ENCODE assay signal across 9 mouse cellular contexts in genomic region chr6:83134951-83135513, GRCm38 (mm10). TPM values are rescaled to one million over a fixed set of nuclear protein-coding genes. Genes with fewer than 3 reads are reported as not detected.
DNase-seq lines count a peak whose midpoint lies in the region; ATAC-seq and TF ChIP-seq lines count a peak whose summit lies in the region.
"Had no signal": no experiment of that assay in that cellular context is flagged by ENCODE, and none has a peak within 500 bp of the region (broad histone marks: within the 10 kb centered on the region; RNA-seq: fewer than 3 reads in every experiment).

TSS of gene Rtkn (plus strand) at chr6:83135463.

- H3K9ac ChIP-seq in neural tube, embryonic 13.5 days = peak within 1 kb of the TSS; percentile 83

- H3K4me3 ChIP-seq in layer of hippocampus, adult 2 months = peak within 1 kb of the TSS; percentile 41
- H3K4me3 ChIP-seq in embryonic facial prominence, embryonic 10.5 days = peak within 1 kb of the TSS; percentile 80
- H3K4me3 ChIP-seq in neural tube, embryonic 13.5 days = peak within 1 kb of the TSS; percentile 44

- no peaks in the 10 kb centered on the region for H3K9me3 ChIP-seq in embryonic facial prominence, embryonic 10.5 days
- H3K9me3 ChIP-seq in neural tube, embryonic 13.5 days = no peaks in the 10 kb centered on the region

- ATAC-seq in neural tube, embryonic 13.5 days (ENCODE audit: low read depth) = no peak

- peaks cover 7% of the 10 kb centered on the region for H3K36me3 ChIP-seq in embryonic facial prominence, embryonic 10.5 days (replicated peaks)
- no peaks in the 10 kb centered on the region for H3K36me3 ChIP-seq in neural tube, embryonic 13.5 days

- peak within 1 kb of the TSS; percentile 73; the same call in 1 of the 2 replicates for H3K27ac ChIP-seq in layer of hippocampus, adult 2 months
- peak within 1 kb of the TSS; percentile 100 for H3K27ac ChIP-seq in embryonic facial prominence, embryonic 10.5 days (replicated peaks)
- peak within 1 kb of the TSS; percentile 95 for H3K27ac ChIP-seq in neural tube, embryonic 13.5 days (replicated peaks)

- peaks cover 14% of the 10 kb centered on the region for H3K27me3 ChIP-seq in embryonic facial prominence, embryonic 10.5 days (replicated peaks; ENCODE audit: low read depth, poor library complexity, severe bottlenecking)
- H3K27me3 ChIP-seq in neural tube, embryonic 13.5 days = peaks cover 16% of the 10 kb centered on the region

- peak within 1 kb of the TSS; percentile 63 for H3K4me2 ChIP-seq in neural tube, embryonic 13.5 days

- H3K4me1 ChIP-seq in embryonic facial prominence, embryonic 10.5 days = peaks cover 65% of the 10 kb centered on the region
- peaks cover 48% of the 10 kb centered on the region for H3K4me1 ChIP-seq in neural tube, embryonic 13.5 days (replicated peaks)

- intact Hi-C loops in left cerebral cortex, postnatal 10 days (cut with DNase I) = no loop called here

- WGBS in embryonic facial prominence, embryonic 10.5 days = 58% methylated on average over 7 of the region's 7 CpGs
- WGBS in neural tube, embryonic 13.5 days = 66% methylated on average over 7 of the region's 7 CpGs

- no peak for DNase-seq in layer of hippocampus, adult 2 months (ENCODE audit: low spot score in 2 of 2)
- no peak for DNase-seq in layer of hippocampus, adult 11-12 months (ENCODE audit: low spot score)
- DNase-seq in embryonic facial prominence, embryonic 10.5 days (ENCODE audit: low spot score) = no peak
- no peak for DNase-seq in heart, postnatal 4 days
- no peak for DNase-seq in left cerebral cortex, postnatal 10 days (ENCODE audit: extremely low spot score in 1 of 2, low spot score in 2 of 2)
- no peak for DNase-seq in B cell, adult 2 months
- DNase-seq in urinary bladder, postnatal 14 days (ENCODE audit: low spot score) = no peak

- no peak for TF ChIP-seq CTCF in layer of hippocampus, adult 2 months (conservative IDR thresholded peaks at IDR 0.05)

RNA-seq across cellular contexts. Expression of gene Rtkn, which starts in this region (rescaled TPM):
- 10 to 100 TPM; 80.0 to 84.0 TPM for total RNA-seq in layer of hippocampus, adult 2 months (2021)
- polyA plus RNA-seq in embryonic facial prominence, embryonic 10.5 days (2016; fragmentation: Nextera tagmentation; extraction: Ambion mirVana) = 38.2 and 39.0 TPM in 2 replicates
- total RNA-seq in heart, postnatal 4 days (2021) = 10 to 100 TPM; 11.7 to 13.1 TPM
- total RNA-seq in left cerebral cortex, postnatal 10 days (2021) = 10 to 100 TPM; 30.3 to 34.4 TPM
- 18.9 and 20.7 TPM in 2 replicates for polyA plus RNA-seq in neural tube, embryonic 13.5 days (2015; fragmentation: Nextera tagmentation; extraction: Ambion mirVana)
- total RNA-seq: neutrophil, adult 5-6 weeks had no signal
